Mouse (Mus musculus): ENCODE data around the gene Tmem125. TPM values are rescaled to one million over a fixed set of nuclear protein-coding genes. Genes with fewer than 3 reads are reported as not detected.

Tmem125 gene
- polyA plus RNA-seq (2015; fragmentation: Nextera tagmentation; extraction: Ambion mirVana): 0.24 and 0.28 TPM in 2 replicates

DNA sequence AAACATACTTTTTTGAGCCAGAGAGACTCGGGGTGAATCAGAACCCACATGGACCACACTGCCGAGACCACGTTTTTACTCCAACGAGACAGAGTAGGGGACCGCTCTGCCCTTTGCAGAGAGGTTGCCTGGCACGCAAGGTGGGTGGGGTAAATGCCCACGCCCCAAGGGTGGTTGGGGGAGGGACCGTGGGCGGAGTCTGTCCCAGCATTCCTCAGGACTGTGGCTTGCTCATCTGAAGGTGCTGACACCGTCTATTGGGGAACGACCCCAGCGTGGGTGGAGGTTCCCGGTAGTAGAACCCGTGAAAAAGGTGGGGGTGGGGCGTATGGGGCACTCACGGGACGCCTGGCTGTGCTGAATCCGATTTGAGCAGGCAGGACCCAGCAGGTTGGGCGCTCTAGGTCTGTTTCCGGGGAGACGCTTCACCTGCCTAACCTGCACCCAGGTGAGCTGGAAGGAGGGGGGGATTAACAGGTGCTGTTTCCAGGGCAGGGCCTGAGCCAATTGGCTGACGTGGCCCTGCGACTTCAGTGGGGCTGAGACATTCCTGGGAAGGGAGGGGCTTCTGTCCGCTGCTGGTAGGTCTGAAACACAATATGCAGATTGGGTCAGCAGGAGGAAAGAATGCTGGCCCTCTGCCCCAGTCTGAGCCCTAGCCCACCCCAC is at the start of gene Tmem125:
TSS of gene Tmem125 (minus strand) at position 453 of the 669 bp plus-strand sequence.

DNA sequence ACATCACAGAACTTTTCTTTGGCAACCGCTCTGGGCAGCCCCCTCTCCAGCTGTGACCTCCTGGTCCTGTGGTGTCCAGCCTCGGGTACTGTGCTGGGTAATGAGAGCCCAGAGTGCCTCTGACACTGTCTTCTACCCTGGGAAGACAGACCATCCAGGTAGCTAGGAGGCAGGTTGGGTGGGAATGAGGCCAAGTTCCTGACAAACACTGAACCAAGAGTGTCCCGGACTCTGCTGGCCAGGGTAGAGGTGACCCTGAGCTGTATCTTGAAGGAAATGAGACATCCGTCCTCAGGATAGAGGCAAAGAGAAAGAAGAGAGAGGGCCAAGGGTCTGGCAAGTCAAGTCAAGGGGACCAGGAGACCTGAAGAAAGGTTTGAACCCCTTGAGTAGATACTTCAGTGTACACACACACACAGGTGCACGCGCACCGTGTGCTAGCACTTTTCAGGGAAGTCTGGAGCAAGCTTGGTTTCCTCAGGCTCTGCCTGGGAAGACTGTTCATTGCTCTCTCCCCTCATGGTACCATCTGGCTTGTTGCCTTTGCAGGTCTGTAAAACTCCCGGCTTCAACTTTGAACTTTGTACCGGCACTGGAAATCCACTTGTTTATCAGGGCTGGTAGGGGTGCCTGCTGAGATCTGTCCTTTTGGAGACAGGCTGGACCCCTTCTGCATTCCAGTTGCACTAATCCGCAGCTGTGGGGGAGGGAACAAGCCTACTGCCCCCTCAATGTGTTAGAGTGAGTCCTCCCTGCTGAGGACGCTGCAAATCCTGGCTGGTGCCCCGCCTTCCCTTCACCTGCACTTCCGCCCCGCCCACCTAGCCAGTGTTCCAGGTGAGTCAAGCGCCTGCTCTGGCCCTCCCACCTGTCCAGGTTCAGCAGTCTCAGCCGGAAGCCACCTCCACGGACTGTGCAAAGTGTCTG is 17.2 kb downstream of the Tmem125 start, which contains the start of gene 2610528J11Rik:
TSS of gene 2610528J11Rik (plus strand) at position 592 of the 927 bp plus-strand sequence.

Other genes with a start within 250 kb of the Tmem125 start
- gene Szt2, start 134.8 kb downstream of the Tmem125 start, polyA plus RNA-seq (2015; fragmentation: Nextera tagmentation; extraction: Ambion mirVana): 4.8 and 4.9 TPM in 2 replicates
- gene Med8, start 134.7 kb downstream of the Tmem125 start, polyA plus RNA-seq (2015; fragmentation: Nextera tagmentation; extraction: Ambion mirVana): 82.2 and 89.1 TPM in 2 replicates
- 73.7 and 73.8 TPM in 2 replicates for gene Elovl1, start 116.0 kb downstream of the Tmem125 start, polyA plus RNA-seq (2015; fragmentation: Nextera tagmentation; extraction: Ambion mirVana)
- gene Cdc20, start 106.7 kb downstream of the Tmem125 start, polyA plus RNA-seq (2015; fragmentation: Nextera tagmentation; extraction: Ambion mirVana): 154 and 163 TPM in 2 replicates
- gene Mpl, start 86.5 kb downstream of the Tmem125 start, polyA plus RNA-seq (2015; fragmentation: Nextera tagmentation; extraction: Ambion mirVana): 5.3 and 6.5 TPM in 2 replicates
- gene Tie1, start 54.0 kb downstream of the Tmem125 start, polyA plus RNA-seq (2015; fragmentation: Nextera tagmentation; extraction: Ambion mirVana): 15.2 and 16.1 TPM in 2 replicates
- 0.29 and 0.38 TPM in 2 replicates for gene 2610528J11Rik, start 17.0 kb downstream of the Tmem125 start, polyA plus RNA-seq (2015; fragmentation: Nextera tagmentation; extraction: Ambion mirVana)
- 0.42 and 0.49 TPM in 2 replicates for gene Cfap57, start 76.7 kb upstream of the Tmem125 start, polyA plus RNA-seq (2015; fragmentation: Nextera tagmentation; extraction: Ambion mirVana)
- gene Ebna1bp2, start 76.8 kb upstream of the Tmem125 start, polyA plus RNA-seq (2015; fragmentation: Nextera tagmentation; extraction: Ambion mirVana): 111 and 115 TPM in 2 replicates
- gene Olfr62, start 114.9 kb upstream of the Tmem125 start, polyA plus RNA-seq (2015; fragmentation: Nextera tagmentation; extraction: Ambion mirVana): not detected in 2 replicates
- gene Olfr1342, start 148.7 kb upstream of the Tmem125 start, polyA plus RNA-seq (2015; fragmentation: Nextera tagmentation; extraction: Ambion mirVana): not detected in 2 replicates
- gene Olfr1341, start 159.5 kb upstream of the Tmem125 start, polyA plus RNA-seq (2015; fragmentation: Nextera tagmentation; extraction: Ambion mirVana): not detected in 2 replicates
- not detected in 2 replicates for gene Olfr1340, start 176.1 kb upstream of the Tmem125 start, polyA plus RNA-seq (2015; fragmentation: Nextera tagmentation; extraction: Ambion mirVana)
- gene Olfr1339, start 188.1 kb upstream of the Tmem125 start, polyA plus RNA-seq (2015; fragmentation: Nextera tagmentation; extraction: Ambion mirVana): not detected in 2 replicates
- not detected in 2 replicates for gene Olfr1338, start 214.7 kb upstream of the Tmem125 start, polyA plus RNA-seq (2015; fragmentation: Nextera tagmentation; extraction: Ambion mirVana)
- not detected in 2 replicates for gene Olfr1337, start 238.5 kb upstream of the Tmem125 start, polyA plus RNA-seq (2015; fragmentation: Nextera tagmentation; extraction: Ambion mirVana)

All from spleen, postnatal 0 days (tissue).